Mouse (Mus musculus) C2C12 (cell line): ENCODE measurements around the gene AI413582.

Source experiments
- CTCF ChIP-seq: IDR thresholded peaks from one replicate; pipeline ENCODE4 v1.5.1; 2011; ENCODE audit not compliant: control insufficient read depth, insufficient read depth, insufficient read length
- MAX ChIP-seq: IDR thresholded peaks from one replicate; pipeline ENCODE4 v1.6.1; 2011; ENCODE audit warnings: mild to moderate bottlenecking, control low read depth
- MYOG ChIP-seq: IDR thresholded peaks from one replicate; pipeline ENCODE4 v1.6.1; 2011; ENCODE audit not compliant: control insufficient read depth, insufficient read length; ENCODE audit errors: extremely low read depth
- USF1 ChIP-seq: IDR thresholded peaks from one replicate; pipeline ENCODE4 v1.6.1; 2011; ENCODE audit warnings: low read depth, mild to moderate bottlenecking, control low read depth, moderate library complexity

DNA sequence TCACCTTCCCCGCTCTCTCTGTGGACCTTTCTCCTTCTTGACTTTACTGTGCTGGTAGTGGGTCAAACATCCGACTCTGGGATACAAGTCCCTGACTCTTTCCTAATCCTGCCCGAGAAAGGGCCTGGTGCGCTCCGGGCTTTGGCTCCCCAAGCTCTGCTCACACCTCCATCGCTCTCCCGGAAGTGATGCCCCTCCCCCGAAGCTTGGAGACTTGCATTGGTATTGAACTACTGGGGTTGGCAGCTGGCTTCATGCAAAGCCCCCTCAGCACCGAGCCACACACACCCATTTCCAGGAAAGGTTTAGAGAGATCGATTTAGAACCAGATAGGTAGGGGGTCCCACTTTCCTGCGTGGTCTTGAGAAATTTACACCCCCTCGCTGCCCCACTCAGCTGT is 19.6 kb downstream of the AI413582 start:
- TF ChIP-seq MYOG (no peak), CTCF (no peak), USF1 (no peak), MAX (no peak)
